Mouse (Mus musculus) cerebral cortex, adult 2 months (tissue): ENCODE results near the gene Mamld1.

Source experiments
- WGBS: fragments of 180-500 bp; shearing (Covaris S2); methylation state at CpG from one replicate; pipeline ENCODE4 v1.1.7; 2018; 5-methylcytosine and 5-hydroxymethylcytosine counted together

Gene Mamld1

GRCm38 (mm10) chrX:71150551-71151001, 100.5 kb downstream of the Mamld1 start:
- WGBS, result 45% methylated on average over 4 of the region's 4 CpGs

GRCm38 (mm10) chrX:71181526-71181925, 131.5 kb downstream of the Mamld1 start:
- WGBS, result 40% methylated on average over 3 of the region's 3 CpGs

- 69% methylated on average over 4 of the region's 4 CpGs for WGBS
These were observed 133.6 kb downstream of the Mamld1 start for GRCm38 (mm10) chrX:71183671-71184070.

- WGBS, result 73% methylated on average over 1 of the region's 1 CpGs
These were observed 136.3 kb downstream of the Mamld1 start for GRCm38 (mm10) chrX:71186396-71186795.

GRCm38 (mm10) chrX:71204776-71205175, 154.7 kb downstream of the Mamld1 start:
- 84% methylated on average over 2 of the region's 2 CpGs for WGBS
